ENCODE assay signal across 8 mouse cellular contexts in the genomic region with DNA sequence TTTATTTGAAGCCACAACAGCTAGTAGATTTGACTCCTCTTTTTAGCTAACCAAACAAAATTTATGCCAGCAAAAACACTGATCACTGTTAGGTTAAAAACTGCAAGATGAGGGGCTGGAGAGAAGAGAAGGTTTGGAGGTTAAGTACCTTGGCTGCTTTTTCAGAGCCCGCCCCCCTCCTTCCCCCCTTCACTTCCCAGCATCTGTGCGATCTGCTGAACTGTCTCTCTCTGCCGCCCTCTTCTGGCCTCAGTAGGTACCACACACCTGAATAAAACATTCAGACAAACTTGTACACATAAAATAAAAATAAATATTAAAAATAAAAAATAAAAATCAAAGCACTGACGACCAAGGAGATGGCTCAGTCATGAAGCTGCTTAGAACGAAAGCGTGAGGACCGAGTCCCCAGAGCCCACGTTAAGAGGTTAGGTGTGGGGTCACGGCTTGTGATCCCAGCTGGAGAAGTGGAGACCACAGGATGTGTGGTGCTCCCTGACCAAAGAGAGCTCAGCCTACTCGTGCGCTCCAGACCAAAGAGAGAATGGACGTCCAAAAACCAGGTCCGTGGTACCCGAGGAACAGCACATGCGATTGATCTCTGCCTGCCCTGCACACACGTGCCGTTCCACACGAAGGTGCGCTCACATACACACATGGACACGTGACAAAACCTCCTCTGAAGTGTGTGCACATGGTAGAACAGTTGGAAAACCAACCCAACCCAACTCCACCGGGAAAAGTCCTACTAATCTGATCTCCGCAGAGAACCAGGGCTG. TPM values are rescaled to one million over a fixed set of nuclear protein-coding genes. Genes with fewer than 3 reads are reported as not detected.
DNase-seq lines count a peak whose midpoint lies in the region; ATAC-seq and TF ChIP-seq lines count a peak whose summit lies in the region.

No protein-coding gene starts in this region.

- H3K9ac ChIP-seq in hindbrain, postnatal 0 days (replicated peaks; ENCODE audit: low read length): no peak overlapping the region
- H3K9ac ChIP-seq in hindbrain, embryonic 13.5 days: no peak overlapping the region
- no peak overlapping the region for H3K9ac ChIP-seq in CH12.LX (ENCODE audit: insufficient read depth, low read depth)
- no peak overlapping the region for H3K9ac ChIP-seq in forebrain, embryonic 14.5 days (ENCODE audit: low read length)
- no peak overlapping the region for H3K9ac ChIP-seq in intestine, embryonic 15.5 days

- peak; percentile 75 for DNase-seq in hindbrain, postnatal 0 days (ENCODE audit: low spot score)
- DNase-seq in 3T3-L1 (ENCODE audit: low read depth, low spot score) (peak; percentile 55), CH12.LX (ENCODE audit: extremely low read depth) (peak; percentile 17)
- peak; percentile 68 for DNase-seq in forebrain, embryonic 14.5 days (ENCODE audit: low spot score)

- dilution Hi-C loops in CH12.LX (cut with MboI; ENCODE audit: extremely low pct_ligation_motif_present, extremely low pct_unique_long_range_greater_than_20kb, low sequenced_read_pairs): no loop called here

- H3K36me3 ChIP-seq in hindbrain, postnatal 0 days (ENCODE audit: insufficient read depth, low read length): no peaks in the 10 kb centered on the region
- H3K36me3 ChIP-seq in hindbrain, embryonic 13.5 days: no peaks in the 10 kb centered on the region
- H3K36me3 ChIP-seq in CH12.LX (replicated peaks in 1 of 2; ENCODE audit: control insufficient read depth in 1 of 2, insufficient read depth in 1 of 2, low read length in 1 of 2): no peaks in the 10 kb centered on the region
- no peaks in the 10 kb centered on the region for H3K36me3 ChIP-seq in forebrain, embryonic 14.5 days (ENCODE audit: control insufficient read depth, insufficient read depth, low read length)
- no peaks in the 10 kb centered on the region for H3K36me3 ChIP-seq in intestine, embryonic 15.5 days

- H3K4me3 ChIP-seq in hindbrain, postnatal 0 days (ENCODE audit: low read length): no peak overlapping the region
- H3K4me3 ChIP-seq in hindbrain, embryonic 13.5 days: no peak overlapping the region
- no peak overlapping the region for H3K4me3 ChIP-seq in CH12.LX (replicated peaks in 1 of 3; ENCODE audit: low read depth in 2 of 3, low read length in 2 of 3, poor library complexity in 1 of 3)
- H3K4me3 ChIP-seq in forebrain, embryonic 14.5 days (ENCODE audit: low read depth, low read length): no peak overlapping the region
- H3K4me3 ChIP-seq in intestine, embryonic 15.5 days (replicated peaks): no peak overlapping the region

- no peaks in the 10 kb centered on the region for H3K4me1 ChIP-seq in hindbrain, postnatal 0 days (ENCODE audit: insufficient read depth, low read length)
- peaks cover 15% of the 10 kb centered on the region for H3K4me1 ChIP-seq in hindbrain, embryonic 13.5 days (replicated peaks)
- H3K4me1 ChIP-seq in CH12.LX (ENCODE audit: control insufficient read depth in 1 of 2, insufficient read depth in 2 of 2): no peaks in the 10 kb centered on the region
- H3K4me1 ChIP-seq in forebrain, embryonic 14.5 days (ENCODE audit: control insufficient read depth, insufficient read depth, low read length): no peaks in the 10 kb centered on the region
- no peaks in the 10 kb centered on the region; the same call in 1 of the 2 replicates for H3K4me1 ChIP-seq in intestine, embryonic 15.5 days (replicated peaks)

- no peaks in the 10 kb centered on the region for H3K79me2 ChIP-seq in CH12.LX (replicated peaks; ENCODE audit: control insufficient read depth, extremely low read depth, insufficient read depth, poor library complexity, severe bottlenecking)

- TF ChIP-seq EP300 in CH12.LX (IDR thresholded peaks at IDR 0.05; ENCODE audit: low read length): no peak

- peak; percentile 70 for TF ChIP-seq CTCF in hindbrain, postnatal 0 days (IDR thresholded peaks at IDR 0.05; ENCODE audit: low read depth)
- no peak; a peak in 1 of 4 replicates for TF ChIP-seq CTCF in CH12.LX (conservative IDR thresholded peaks at IDR 0.05 in 1 of 2, IDR thresholded peaks at IDR 0.05 in 1 of 2; ENCODE audit: low read depth in 2 of 2, low read length in 2 of 2)

- H3K27me3 ChIP-seq in hindbrain, postnatal 0 days (ENCODE audit: insufficient read depth, low read length): no peaks in the 10 kb centered on the region
- H3K27me3 ChIP-seq in hindbrain, embryonic 13.5 days: no peaks in the 10 kb centered on the region
- no peaks in the 10 kb centered on the region for H3K27me3 ChIP-seq in CH12.LX (replicated peaks)
- H3K27me3 ChIP-seq in forebrain, embryonic 14.5 days (replicated peaks; ENCODE audit: control insufficient read depth, insufficient read depth, low read length): no peaks in the 10 kb centered on the region
- H3K27me3 ChIP-seq in intestine, embryonic 15.5 days (replicated peaks): no peaks in the 10 kb centered on the region

- WGBS in hindbrain, postnatal 0 days: 74% methylated on average over 22 of the region's 22 CpGs
- 75% methylated on average over 22 of the region's 22 CpGs for WGBS in hindbrain, embryonic 13.5 days
- WGBS in forebrain, embryonic 14.5 days: 72% methylated on average over 22 of the region's 22 CpGs
- 78% methylated on average over 22 of the region's 22 CpGs for WGBS in intestine, embryonic 15.5 days

- no peak for ATAC-seq in hindbrain, postnatal 0 days
- ATAC-seq in hindbrain, embryonic 13.5 days (ENCODE audit: low FRiP score): no peak
- no peak for ATAC-seq in forebrain, embryonic 14.5 days
- ATAC-seq in megakaryocyte progenitor cell, adult 5-6 weeks (replicated peaks; ENCODE audit: poor library complexity): peak; percentile 89
- no peak for ATAC-seq in intestine, embryonic 15.5 days
- ATAC-seq in erythroblast, adult 5-6 weeks (replicated peaks; ENCODE audit: low FRiP score, poor library complexity, severe bottlenecking): no peak

- TF ChIP-seq RAD21 in CH12.LX (IDR thresholded peaks at IDR 0.05; ENCODE audit: low read depth, low read length): no peak

- TF ChIP-seq POLR2A in CH12.LX (IDR thresholded peaks at IDR 0.05; ENCODE audit: low read depth, low read length): no peak

- H3K27ac ChIP-seq in hindbrain, postnatal 0 days: no peak overlapping the region
- H3K27ac ChIP-seq in hindbrain, embryonic 13.5 days: no peak overlapping the region
- H3K27ac ChIP-seq in CH12.LX (ENCODE audit: insufficient read depth, low read depth): no peak overlapping the region
- no peak overlapping the region for H3K27ac ChIP-seq in forebrain, embryonic 14.5 days (ENCODE audit: low read depth, low read length)
- H3K27ac ChIP-seq in intestine, embryonic 15.5 days: no peak overlapping the region

- no peak overlapping the region for H3K4me2 ChIP-seq in hindbrain, postnatal 0 days (ENCODE audit: low read depth, low read length)
- H3K4me2 ChIP-seq in hindbrain, embryonic 13.5 days: no peak overlapping the region
- no peak overlapping the region for H3K4me2 ChIP-seq in CH12.LX (ENCODE audit: insufficient read depth, low read depth, poor library complexity, severe bottlenecking)
- H3K4me2 ChIP-seq in forebrain, embryonic 14.5 days (ENCODE audit: low read length): no peak overlapping the region
- H3K4me2 ChIP-seq in intestine, embryonic 15.5 days (replicated peaks): no peak overlapping the region

- in situ Hi-C loops in CH12.LX (cut with MboI; ENCODE audit: low pct_ligation_motif_present, low pct_unique_long_range_greater_than_20kb, low sequenced_read_pairs): no loop called here

- no peaks in the 10 kb centered on the region for H3K9me3 ChIP-seq in hindbrain, postnatal 0 days (ENCODE audit: low read length)
- H3K9me3 ChIP-seq in hindbrain, embryonic 13.5 days: no peaks in the 10 kb centered on the region
- peaks cover 26% of the 10 kb centered on the region for H3K9me3 ChIP-seq in CH12.LX (replicated peaks; ENCODE audit: low read length)
- no peaks in the 10 kb centered on the region for H3K9me3 ChIP-seq in forebrain, embryonic 14.5 days (replicated peaks; ENCODE audit: control insufficient read depth, low read length)
- H3K9me3 ChIP-seq in intestine, embryonic 15.5 days: no peaks in the 10 kb centered on the region

TF ChIP-seq in CH12.LX, 34 proteins besides CTCF, POLR2A, EP300 and RAD21:
- TF ChIP-seq CHD2 (IDR thresholded peaks at IDR 0.05; ENCODE audit: low read length) (no peak), BHLHE40 (IDR thresholded peaks at IDR 0.05; ENCODE audit: low read depth, low read length) (no peak), USF1 (IDR thresholded peaks at IDR 0.05; ENCODE audit: low read depth, low read length) (no peak), MYC (IDR thresholded peaks at IDR 0.05; ENCODE audit: low read depth, low read length) (no peak), MEF2A (IDR thresholded peaks at IDR 0.05; ENCODE audit: borderline replicate concordance, low read depth, low read length) (no peak)

RNA-seq across cellular contexts. Expression of a gene that starts 37.4 kb away (rescaled TPM):
- total RNA-seq in hindbrain, postnatal 0 days (2014; rRNA removed): 32.1 and 44.3 TPM in 2 replicates
- 24.9 and 27.5 TPM in 2 replicates for polyA plus RNA-seq in hindbrain, postnatal 0 days (2015; fragmentation: Nextera tagmentation; extraction: Ambion mirVana)
- 28.7 and 30.2 TPM in 2 replicates for polyA plus RNA-seq in hindbrain, embryonic 13.5 days (2015; fragmentation: Nextera tagmentation; extraction: Ambion mirVana)
- 25.1 and 25.8 TPM in 2 replicates for total RNA-seq in CH12.LX (2012; rRNA removed)
- total RNA-seq in CH12.LX (2014; rRNA removed): 20.0 and 22.2 TPM in 2 replicates
- polyA plus RNA-seq in CH12.LX (2012; ENCODE audit: insufficient read length, low read depth): 31.4 and 37.0 TPM in 2 replicates
- 29.7 and 36.6 TPM in 2 replicates for polyA plus RNA-seq in forebrain, embryonic 14.5 days (2014; fragmentation: Nextera tagmentation; extraction: Ambion mirVana)
- total RNA-seq in megakaryocyte progenitor cell, adult 5-6 weeks (2015): 14.7 and 19.0 TPM in 2 replicates
- total RNA-seq in megakaryocyte progenitor cell, adult 5-6 weeks (2017): 32.4 and 33.5 TPM in 2 replicates
- polyA plus RNA-seq in intestine, embryonic 15.5 days (2015; fragmentation: Nextera tagmentation; extraction: Ambion mirVana): 29.3 and 31.9 TPM in 2 replicates
- total RNA-seq in erythroblast, adult 5-6 weeks (2015; ENCODE audit: low replicate concordance): 3.1 and 3.5 TPM in 2 replicates
- total RNA-seq in erythroblast, adult 5-6 weeks (2017; ENCODE audit: low replicate concordance): 4.2 and 4.3 TPM in 2 replicates

Comparison
In these comparisons a context has a peak if more than half of its experiments do, and no peak if none do; other contexts are left out.
1. DNase-seq: peak in every context shown above with its lines; median percentile 75 in hindbrain, postnatal 0 days; 68 in forebrain, embryonic 14.5 days; 55 in 3T3-L1; 17 in CH12.LX.